Mouse (Mus musculus) granulocyte monocyte progenitor cell, adult 5-6 weeks (primary cell): ENCODE measurements around the gene Samd14. TPM values are rescaled to one million over a fixed set of nuclear protein-coding genes. Genes with fewer than 3 reads are reported as not detected.

Experiments used
- ATAC-seq: replicated peaks from 2 replicates; pipeline ENCODE4 v1.8.0; 2016; ENCODE audit warnings: mild to moderate bottlenecking, moderate TSS enrichment, inconsistent platforms; ENCODE audit not compliant: poor library complexity, severe bottlenecking
- total RNA-seq, 2 experiments: library from RNA; stranded (forward) in 1 of 2; stranded (reverse) in 1 of 2; fragments of 200-712, 200-1000 nt in 1 of 2; fragments of >200 nt in 1 of 2; fragmentation: Nextera tagmentation in 1 of 2; gene quantifications; 2 replicates each; pipeline ENCODE4 v1.2.3; 2014 to 2017

The Samd14 gene
- total RNA-seq, 2 experiments from 2014 or later = 0.05 to 0.34 TPM

- no peak for ATAC-seq
Observed at GRCm38 (mm10) chr11:95026849-95027248, 17.2 kb downstream of the Samd14 start.

- ATAC-seq = no peak
Observed at GRCm38 (mm10) chr11:95027850-95028470, 18.3 kb downstream of the Samd14 start.

DNA sequence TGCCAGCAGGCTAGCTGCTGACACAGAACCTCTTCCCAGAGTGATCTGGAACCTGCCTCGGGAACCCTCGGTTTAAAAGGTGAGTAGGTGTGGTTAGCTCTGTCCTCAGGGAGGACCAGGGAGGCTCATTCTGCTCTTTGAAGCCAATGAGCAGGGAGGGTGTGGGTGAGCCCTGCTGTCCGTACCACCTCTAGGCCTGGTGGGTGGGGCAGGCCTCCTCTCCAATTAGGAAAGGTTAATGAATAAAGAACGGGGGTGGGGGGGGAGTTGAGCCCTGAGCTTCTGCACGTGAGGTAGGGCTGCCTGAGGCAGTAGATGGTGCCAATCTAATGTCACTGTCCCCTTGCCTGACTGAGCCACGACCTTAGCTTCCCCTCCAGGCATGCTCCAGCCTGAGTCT is 23.3 kb downstream of the Samd14 start:
- no peak for ATAC-seq

GRCm38 (mm10) chr11:95033617-95034016 is 23.9 kb downstream of the Samd14 start:
- ATAC-seq = no peak

- ATAC-seq = no peak
Observed at GRCm38 (mm10) chr11:95034902-95035301, 25.2 kb downstream of the Samd14 start.

DNA sequence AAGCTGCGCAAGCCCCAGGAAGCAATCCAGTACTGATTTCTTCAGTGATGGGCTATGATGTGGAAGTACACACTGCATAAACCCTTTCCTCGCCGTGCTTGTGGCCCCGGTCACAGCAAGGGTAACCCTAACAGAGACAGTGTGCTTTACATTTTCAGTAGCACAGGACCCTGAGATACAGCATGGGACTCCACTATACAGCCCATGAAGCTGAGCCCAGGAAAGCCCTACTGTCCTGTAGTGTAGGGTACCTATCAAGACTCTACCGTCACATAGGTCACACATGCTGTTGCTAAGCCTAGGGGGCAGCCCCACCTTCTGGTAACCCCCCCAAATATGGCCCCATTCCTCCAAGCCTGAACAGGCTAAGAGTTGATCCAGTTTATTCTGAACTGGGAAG is 26.8 kb downstream of the Samd14 start:
- no peak for ATAC-seq

GRCm38 (mm10) chr11:95037306-95037705 is 27.6 kb downstream of the Samd14 start:
- ATAC-seq = no peak

DNA sequence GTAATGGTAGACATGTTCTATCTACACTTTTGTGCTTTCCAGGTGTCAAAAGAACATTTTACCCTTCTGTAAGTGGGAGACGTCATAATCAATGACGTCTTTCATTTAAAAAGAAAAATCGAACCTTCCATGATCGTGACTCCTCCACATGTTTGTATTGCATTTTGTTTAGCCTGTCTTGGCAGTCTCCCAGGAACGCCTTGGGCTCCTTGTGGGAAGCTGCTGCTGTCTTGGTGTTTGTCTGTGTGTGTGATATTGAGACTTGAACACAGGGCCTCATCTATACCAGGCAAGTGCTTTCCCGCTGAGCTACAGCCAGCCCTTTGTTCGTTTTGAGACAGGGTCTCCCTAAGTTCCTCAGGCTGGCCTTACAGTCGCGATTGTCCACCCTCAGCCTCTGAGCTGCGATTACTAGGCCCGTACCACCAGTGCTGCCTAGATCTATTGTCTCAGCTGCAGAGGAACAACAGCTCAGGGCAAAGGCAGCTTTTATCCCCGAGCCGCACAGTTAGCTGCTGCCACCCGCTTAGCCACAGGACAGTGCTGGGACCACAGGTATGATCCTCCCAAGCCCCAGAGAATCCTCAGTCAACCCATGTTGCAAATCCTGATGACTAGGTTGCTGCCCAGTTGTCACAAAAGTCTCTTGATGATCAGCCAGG is 28.6 kb downstream of the Samd14 start:
- no peak for ATAC-seq

DNA sequence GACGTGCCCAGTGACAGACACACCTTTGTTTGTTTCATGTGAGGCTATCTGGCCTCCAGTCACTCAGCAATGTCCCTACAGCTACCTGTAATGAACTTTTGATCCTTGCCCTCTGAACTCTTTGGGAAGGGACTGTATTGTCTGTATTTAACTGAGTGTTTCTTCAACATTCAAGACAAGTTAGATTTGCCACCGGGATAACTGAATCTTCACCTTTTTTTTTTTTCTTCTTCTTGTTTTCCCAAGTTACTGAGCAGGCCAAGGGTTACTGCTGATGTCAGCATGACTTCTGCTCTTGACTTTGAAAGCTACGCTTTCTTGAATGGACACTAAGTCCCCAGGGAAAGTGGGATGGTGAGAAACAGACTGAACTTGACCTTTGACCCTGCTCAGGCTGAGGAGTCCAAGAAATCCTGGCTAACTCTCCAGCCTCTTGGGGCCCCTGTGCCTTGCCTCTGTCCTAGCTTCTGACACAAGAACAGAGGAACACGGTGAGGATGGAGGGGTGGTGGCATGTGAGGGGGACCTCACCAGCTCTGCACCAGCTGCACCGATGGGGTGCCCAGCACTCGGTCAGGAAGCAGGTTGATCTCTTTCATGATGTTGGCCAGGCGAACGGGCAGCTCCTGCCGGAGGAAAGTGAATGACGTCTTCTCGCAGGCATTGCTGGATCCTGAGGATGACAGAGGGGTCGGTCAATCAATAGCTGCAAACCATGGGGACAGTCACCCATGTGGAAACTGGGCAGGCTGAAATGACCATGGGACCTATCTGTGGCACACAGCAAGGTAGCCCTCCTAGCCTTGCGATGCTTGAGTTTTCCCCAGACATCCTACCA is 29.4 kb downstream of the Samd14 start:
- ATAC-seq = no peak

GRCm38 (mm10) chr11:95039766-95040165 is 30.1 kb downstream of the Samd14 start:
- no peak for ATAC-seq

GRCm38 (mm10) chr11:95040491-95041138 is 30.9 kb downstream of the Samd14 start:
- 0 out of 2 replicates have a peak, but pooled peaks have one; percentile 7 for ATAC-seq

DNA sequence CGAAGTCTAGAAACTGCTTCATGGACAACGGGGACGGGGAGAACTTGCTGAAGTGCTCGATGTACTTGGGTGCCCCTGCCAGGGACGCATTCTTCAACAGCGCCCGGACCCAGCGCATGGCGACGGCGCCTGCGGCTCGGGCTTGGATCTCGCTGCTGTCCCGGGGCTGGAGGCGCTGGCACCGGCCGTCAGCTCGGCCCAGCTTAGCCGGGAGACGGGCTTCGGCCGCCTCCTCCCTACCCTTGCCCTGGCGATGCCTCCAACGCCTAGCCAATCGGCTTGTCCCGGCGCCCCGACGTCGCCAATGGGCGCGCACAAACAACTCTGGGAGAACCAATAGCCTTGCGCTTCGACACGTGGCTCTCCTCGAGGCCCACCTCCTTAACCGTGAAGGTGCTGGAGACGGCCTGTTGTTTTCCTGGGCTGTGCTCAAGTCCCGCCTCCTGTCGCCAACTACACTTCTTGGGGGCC is 31.5 kb downstream of the Samd14 start, which contains the start of gene Pdk2:
Pdk2 (minus strand) TSS at position 216 of the 471 bp plus-strand sequence.
- ATAC-seq = peak; percentile 95

GRCm38 (mm10) chr11:95042096-95042495 is 32.4 kb downstream of the Samd14 start:
- peak; percentile 52 for ATAC-seq

DNA sequence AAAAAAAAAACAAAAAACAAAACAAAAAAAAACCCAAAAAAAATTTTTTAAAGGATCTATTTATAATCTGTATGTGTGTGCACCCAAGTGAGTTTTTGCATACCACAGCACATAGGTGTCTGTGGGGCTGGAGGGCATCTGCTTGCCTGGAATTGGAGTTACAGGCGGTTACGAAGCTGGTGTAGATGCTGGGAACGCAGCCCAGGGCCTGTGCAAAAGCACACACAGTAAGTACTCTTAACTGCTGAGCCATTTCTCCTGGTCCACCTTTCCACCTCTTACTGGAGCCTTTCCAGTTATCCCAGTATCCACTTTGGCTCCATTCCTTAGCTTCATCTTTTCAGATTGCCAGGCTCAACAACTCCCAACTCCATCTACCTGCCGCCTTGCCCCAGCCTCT is 33.4 kb downstream of the Samd14 start:
- no peak for ATAC-seq

DNA sequence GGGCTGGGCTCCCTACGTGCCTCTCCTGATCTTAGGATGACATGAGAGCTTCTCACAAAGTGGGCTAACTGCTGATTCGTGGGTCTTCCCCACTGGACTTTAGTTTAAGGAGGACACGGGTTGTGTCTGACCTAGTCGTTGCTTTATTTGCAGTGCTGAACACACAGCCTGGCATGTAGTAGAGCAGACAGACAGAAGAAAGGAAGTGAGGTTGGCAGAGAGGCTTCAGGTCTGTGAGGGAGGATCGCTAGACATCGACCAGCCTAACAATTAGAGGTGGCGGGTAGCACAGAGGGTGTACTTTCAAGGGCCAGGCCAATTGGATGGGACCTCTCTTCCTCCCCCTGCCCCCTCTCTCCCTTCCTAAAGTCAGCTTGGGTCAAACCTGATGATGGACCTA is 33.9 kb downstream of the Samd14 start:
- no peak for ATAC-seq

DNA sequence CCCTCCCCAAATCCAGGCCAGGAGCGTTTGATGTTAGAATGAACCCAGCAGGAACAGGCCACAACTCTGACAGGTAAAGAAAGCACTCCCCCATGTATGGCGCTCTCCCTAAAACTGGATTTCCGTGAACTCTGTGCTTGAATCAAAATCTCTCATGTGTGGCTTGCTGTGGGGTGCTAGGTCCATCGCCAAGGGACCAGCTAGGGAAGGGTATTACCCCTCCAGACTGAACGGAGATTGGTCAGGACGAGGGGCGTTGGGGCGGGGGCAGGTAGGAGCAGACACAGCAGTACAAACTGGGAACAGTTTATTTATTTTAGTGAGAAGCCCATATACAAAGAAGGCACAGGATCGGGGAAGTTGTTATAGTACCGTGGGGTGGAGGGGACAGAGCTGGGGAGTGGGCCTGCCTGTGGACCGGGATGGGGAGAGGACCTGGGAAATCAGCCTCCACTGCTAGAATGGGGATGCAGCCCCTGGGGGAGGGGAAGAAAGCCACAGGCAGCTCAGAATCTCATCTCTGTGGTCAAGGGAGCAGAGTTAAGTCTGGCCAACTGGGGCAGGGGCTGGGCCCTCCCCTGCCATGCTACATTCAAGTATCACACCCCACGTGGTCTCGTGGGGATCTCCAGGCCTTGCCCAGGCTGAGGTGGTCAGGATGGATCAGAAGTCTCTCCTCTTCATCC is 34.6 kb downstream of the Samd14 start:
- ATAC-seq = no peak

DNA sequence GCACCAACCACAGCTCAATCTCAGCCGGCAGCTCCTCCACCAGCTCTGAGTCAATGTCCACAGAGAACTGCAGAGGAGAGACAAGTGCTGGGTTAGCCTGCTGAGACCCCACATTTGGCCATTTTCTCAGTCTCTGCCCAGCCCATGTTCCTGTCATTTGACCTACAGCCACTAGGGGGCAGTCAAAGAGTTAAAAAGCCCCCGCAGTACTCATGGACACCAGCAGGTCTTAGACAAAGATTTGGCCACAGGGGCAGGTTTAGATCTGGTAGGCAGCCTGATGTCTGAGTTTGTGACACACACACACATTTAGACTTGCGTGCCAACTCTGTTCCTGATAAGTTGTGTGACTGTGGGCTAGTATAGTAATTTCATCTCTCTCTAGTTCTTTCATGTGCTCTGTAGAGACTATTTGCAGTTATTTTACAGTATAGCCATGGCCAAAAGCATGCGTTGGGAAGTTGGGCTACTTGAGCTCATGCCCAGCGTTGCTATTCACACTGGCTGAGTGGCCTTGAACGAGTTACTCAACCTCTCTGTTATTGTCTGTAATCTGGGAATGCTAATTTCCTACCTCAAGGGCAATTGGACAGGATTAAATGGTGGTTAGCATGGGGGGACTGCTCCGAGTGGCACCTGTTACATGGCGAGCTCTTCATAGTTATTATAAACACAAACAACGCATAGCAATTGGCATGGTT is 37.5 kb downstream of the Samd14 start:
- ATAC-seq = peak; percentile 86

DNA sequence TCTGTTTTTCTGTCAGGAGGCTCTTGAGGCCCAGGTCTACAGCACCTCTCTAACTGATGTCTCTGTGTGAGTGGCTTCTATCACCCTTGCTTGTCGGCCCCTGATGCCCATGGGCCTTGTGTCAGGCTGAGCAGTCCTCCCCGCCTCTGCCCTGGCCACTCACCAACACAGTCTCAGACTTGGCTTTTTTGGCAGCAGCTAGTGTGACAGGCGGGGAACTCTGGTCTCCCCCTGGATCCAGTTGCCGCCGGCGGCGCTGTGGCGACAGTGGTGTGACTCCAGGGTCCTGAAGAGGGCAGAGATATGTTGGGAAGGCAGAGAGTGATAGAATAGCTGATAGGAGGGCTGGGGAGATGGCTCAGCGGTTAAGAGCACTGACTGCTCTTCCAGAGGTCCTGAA is 43.4 kb downstream of the Samd14 start:
- ATAC-seq = no peak

DNA sequence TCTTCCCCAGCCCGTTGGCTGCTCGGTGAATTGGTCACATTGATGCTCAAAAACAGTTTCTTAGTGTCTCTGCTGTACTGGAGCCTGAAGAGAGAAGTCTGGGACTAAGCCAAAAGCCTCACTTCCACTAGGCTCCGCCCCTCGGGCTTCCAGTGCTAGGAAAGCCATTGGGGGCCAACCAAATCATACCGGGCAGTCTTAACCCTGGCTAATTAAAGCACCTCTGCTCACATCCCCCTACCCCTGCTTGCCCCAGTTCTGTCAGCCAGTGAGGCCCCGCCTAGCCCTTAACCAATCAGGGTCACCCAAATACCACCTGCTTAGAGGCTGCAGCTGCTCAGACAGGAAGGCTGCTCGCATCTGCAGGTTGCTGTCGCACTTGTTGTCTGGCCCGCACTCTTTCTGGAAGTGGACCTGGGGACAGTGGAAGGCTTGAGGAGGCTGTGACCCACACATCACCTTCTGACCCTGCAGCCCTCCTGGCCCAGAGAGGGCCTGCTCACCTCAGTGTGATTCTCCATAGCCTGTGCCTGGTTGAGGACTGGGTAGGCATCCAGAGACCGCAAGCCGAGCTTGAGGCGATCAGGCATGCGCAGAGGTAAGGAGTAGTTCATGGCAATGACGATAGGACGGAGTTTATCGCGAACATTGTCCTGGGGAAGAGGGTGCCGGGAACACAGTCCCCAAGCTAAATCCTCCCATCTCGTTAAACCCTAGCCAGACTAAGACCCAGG is 47.3 kb downstream of the Samd14 start:
- ATAC-seq = no peak
